Mouse (Mus musculus): ENCODE data around the gene Tada3. TPM values are rescaled to one million over a fixed set of nuclear protein-coding genes. Genes with fewer than 3 reads are reported as not detected.

Gene Tada3
- total RNA-seq, 2 experiments from 2014 or later, result 11.9 to 23.0 TPM

DNA sequence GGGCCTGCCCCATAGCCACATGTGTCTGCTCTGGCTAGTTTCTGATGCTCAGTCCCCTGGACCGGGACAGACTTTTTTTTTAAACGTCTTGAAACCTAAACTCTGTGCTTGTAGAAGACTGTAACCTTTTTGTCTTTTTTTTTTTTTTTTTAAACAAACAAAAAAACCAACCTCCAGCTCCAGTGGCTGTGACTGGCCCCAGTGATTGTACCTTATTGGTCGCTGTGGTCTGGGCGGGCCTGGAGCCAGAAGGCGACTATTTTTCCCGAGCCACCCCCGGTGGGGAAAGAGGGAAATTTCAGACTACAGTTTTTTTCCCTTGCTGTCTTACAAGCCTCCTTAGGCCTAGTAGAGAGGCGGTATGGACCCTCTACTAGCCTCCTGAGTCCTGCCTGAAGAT is 11.3 kb upstream of the Tada3 start, which contains the start of gene Ttll3:
Gene Ttll3 (plus strand): TSS at position 301 of the 400 bp plus-strand sequence.
- ATAC-seq (replicated peaks; ENCODE audit: poor library complexity), result no peak

DNA sequence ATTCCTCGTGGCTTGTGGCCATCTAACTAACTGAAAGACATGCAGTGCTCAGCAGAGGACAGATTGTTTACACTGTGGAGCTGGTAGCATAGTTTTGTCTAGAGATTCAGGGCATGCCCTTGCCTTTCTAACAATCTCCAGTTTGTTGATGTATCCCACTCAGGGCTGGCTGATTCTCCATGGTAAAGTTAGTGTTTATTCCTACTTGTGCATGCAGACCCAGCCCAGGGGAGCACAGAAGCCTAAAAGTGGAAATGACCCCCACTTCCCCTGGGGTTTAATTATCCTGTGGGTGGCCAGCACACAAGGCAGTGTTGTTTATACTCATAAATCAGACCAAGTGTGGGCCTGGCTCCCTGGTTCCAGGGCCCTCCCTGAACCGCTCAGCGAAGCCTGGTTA is 8.3 kb upstream of the Tada3 start:
- ATAC-seq (replicated peaks; ENCODE audit: poor library complexity), result no peak

DNA sequence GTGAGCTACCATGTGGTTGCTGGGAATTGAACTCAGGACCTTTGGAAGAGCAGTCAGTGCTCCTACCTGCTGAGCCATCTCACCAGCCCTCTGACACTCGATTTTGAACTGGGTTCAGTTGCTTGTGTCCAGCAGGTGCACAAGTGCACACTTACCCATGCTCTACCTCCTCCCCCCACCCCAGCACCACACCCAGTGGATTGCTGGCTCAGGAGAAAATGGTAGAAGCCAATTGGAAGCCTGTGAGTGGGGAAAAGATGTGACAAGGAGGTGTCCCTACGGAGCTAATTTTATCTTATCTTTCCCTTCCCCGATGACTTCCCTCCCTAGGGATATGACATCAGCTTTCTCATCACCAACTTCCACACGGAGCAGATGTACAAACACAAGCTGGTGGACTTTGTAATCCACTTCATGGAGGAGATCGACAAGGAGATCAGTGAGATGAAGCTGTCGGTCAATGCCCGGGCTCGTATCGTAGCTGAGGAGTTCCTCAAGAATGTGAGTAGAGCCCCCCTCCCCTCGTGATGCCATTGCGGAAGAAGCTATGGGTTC is 7.6 kb upstream of the Tada3 start:
- ATAC-seq (replicated peaks; ENCODE audit: poor library complexity), result no peak

DNA sequence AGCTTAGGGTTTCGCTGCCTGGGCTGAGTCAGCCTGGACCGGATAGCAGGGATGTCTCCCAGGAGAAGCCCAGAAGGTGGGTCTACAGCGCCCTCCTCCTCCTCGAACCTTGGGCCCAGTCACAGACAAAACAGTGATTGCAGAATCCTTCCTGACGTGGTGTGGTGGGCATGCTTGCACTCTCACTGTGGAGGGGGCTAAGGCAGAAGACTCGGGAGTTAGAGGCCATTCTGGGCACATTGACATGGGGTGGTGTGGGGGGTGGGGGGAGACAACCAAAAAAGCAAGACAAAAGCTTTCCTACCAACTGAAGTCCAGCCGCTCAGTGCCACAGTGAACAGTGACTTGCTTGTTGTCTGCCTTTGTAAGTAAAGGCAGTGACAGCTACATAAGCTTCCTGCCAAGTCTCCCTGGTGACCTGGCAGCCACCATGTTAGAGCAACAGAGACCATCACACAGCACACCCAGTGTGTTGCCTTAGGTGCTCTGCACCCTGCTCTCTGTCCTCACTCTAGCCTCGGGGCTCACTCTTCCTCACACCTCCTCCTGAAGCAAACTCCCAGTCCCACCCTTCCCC is 6.8 kb upstream of the Tada3 start:
- no peak for ATAC-seq (replicated peaks; ENCODE audit: poor library complexity)

DNA sequence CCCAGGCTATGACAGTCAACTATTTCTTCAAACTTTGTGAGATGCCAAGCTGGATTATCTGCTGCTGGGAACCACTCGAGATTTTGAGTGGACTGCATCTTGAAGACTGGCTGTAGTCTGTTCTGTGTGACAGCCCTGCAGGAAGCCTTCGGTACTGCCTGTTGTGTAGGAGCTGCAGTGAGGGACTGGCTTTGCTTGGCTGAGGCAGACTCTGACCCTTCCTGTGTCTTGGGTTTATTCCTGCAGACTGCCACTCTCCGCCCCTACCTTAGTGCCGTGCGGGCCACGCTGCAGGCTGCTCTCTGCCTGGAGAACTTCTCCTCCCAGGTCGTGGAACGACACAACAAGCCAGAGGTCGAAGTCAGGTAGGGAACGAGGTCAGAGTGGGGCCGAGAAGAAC is 2.8 kb upstream of the Tada3 start:
- no peak for ATAC-seq (replicated peaks; ENCODE audit: poor library complexity)

DNA sequence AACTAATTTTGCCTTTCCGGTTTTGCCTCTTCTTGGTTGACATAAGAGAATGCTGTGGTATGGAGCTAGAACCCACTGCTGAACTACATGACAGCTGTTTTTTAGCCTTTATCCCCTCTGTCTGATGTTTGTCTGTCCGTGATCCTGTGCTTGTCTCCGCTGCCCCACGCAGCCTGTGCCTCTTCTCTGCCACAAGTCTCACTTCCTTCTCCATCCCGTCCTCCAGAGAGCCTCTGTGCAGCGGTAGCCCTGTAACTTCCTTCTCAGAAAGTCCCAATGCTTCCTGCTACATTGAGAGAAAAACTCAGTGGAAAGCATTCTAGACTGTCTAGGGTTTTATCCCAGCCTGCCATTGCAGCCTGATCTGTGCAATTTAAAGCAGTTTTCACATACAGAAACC is 1.6 kb upstream of the Tada3 start:
- ATAC-seq (replicated peaks; ENCODE audit: poor library complexity), result peak; percentile 21; the same call in 1 of the 2 replicates

DNA sequence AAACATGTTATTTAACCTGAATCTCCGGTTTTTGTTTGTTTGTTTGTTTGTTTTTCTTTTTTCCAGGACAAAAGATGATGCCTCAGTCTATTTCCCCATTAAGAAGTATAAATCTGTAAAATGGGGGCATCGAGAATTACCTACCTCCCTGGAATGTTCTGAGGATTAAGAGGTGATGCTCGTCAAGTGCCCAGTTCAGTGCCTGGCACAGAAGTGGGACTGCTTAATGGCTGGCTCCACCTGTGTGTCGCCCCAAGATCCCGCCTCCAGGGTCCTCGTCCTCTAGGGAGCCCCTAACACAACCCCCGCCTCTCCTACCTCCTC is 549 bp downstream of the Tada3 start:
- ATAC-seq (replicated peaks; ENCODE audit: poor library complexity), result no peak

DNA sequence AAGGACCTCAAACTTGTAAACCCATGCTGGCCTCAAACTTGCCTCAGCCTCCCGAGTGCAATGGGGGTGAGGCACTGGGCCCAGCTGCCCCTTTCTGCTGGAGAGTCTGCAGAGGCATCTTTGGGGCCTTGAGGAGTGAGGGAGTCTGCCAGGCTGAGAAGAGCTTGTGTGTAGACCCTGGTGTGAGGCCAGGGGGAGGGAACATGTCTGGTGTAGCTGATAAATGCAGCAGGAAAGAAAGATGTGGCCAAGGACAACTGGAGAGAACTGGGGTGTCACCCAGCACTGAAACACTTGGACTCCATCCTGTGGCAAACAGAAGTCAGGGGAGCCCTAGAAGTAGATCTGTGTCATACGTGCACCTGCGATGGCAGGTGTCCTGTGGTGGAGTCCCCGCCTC is 4.2 kb downstream of the Tada3 start:
- peak; percentile 17 for ATAC-seq (replicated peaks; ENCODE audit: poor library complexity)

DNA sequence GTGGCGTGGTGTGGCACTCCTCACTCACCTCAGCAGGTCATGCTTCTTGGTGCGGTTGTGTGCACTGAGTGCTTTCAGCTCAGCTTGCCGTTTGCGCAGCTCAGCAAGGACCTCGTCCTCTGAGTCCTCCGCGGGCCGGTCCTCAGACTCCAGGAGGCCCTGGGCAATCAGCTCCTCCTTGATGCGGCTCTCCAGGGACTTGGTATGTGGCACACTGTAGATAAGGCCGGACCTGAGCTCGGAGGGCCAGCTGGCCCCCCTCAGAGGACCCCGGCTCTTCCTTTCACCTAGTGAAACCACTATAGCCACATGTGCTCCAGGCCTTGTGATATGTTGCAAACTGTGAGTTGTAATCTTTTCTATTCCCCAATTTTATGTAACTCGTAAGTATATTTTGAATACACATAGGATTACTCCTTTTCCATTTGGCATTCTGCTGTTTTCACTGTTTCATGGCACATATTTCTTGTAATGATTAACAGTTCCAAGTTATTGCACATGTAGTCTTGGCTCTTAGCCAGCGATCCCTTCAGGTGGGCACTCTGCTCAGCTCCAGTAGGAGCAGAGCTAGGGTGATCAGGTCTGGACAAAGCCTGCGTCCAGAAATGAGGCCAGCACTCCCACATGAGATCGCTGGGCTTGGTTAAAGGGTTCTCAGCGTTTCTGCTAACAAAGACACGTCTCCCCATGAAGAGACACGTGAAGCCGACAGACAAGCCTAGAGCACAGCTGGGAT is 7.3 kb downstream of the Tada3 start:
- ATAC-seq (replicated peaks; ENCODE audit: poor library complexity), result no peak

DNA sequence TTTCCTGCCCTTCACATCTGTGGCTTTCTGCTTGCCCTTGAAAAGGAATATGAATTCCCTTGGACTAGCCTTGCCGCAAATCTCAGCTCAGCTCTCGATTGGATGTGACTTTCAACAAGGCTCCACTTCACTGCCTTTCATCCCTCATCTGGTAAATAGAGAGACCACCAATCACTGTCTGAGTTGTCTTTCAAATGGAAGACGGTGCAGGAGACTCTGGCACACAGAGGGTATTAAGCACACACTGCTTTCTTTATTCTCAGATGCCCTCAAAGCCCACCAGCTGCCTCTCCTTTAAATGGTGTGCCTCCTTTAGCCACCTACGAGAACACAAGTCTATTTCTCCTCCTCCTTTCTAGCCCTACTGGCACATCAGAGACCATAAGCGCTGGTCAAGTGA is 9.1 kb downstream of the Tada3 start:
- no peak for ATAC-seq (replicated peaks; ENCODE audit: poor library complexity)

DNA sequence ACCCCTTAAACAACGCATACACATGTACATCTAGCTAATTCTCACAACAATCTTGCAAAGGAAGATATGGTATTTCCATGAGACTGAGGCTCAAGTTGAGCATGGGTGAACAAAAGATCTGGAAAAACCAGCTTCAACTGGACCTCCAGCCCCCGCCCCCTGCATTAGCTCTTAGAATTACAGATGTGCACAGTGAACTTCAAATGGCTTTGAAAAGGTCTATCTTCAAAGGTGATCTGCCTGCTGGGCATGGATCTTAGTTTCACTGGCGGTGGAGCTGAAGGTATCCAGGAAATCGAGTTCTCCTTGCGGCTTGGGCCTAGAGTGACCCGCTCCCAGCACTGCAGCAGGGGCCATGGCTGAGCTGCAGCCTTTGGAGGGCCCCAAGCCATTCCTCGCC is 9.6 kb downstream of the Tada3 start:
- no peak for ATAC-seq (replicated peaks; ENCODE audit: poor library complexity)

DNA sequence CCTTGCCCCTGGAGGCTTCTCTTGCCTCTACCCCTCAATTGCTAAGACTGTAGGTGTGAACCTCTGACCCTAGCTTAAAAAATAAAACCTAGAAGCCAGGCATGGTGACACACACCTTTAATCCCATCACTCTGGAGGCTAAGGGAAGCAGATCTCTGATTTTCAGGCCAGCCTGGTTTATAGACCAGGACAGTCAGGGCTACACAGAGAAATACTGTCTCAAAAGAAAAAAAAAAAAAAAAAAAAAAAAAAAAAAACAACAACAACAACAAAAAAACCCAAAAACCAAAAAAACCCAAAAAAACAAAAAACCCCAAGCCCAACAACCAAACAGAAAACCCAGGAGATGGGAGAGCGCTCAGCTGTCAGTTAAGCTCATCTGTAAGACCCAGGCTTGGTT is 10.1 kb downstream of the Tada3 start:
- no peak for ATAC-seq (replicated peaks; ENCODE audit: poor library complexity)

DNA sequence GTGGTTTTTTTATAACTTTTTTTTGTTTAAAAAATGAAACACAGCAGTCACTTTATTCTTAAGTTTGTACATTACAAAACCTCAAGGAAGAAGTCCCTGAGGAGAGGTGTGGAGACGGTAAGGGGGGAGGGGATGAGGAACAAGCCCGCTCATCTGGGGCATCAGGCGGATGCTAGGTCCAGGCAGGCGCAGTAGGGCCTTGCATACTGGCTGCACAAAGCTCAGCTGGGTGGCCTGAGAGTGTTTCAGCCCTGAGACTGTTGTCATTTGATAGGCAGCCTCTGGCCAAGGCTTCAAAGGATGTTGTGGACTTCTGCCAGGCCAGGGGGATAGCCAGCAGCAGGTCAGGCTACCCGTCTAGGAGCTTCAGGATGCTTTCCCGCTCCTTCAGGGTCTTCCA is 11.0 kb downstream of the Tada3 start:
- ATAC-seq (replicated peaks; ENCODE audit: poor library complexity), result no peak

DNA sequence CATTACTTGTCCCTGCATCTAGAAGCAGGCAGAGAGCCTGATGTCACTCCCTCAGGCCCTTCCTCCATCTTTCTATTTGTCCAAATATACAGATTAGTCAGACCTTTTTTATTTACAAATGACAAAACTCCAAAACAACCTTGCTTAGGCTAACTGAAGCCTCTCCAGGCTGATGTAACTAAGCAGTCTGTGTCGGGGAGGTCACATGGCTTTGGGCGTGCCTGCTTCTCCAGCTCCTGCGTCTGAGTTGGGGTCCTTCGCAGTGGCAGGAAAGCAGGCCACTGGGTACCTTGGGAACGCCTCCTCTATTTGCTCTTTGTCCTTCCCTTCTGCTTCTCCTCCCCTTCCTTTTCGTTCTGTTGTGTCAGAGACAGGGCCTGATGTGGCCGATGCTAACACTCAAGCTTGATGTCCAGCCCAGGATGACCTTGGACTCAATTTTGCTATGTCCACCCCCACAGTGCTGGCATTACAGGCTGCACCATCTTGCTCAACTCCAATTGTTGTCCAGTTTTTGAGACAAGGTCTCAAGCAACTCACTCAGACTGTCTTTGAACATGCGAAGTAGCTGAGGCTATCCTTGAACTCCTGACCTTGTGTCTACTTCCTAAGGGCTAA is 13.1 kb downstream of the Tada3 start:
- no peak for ATAC-seq (replicated peaks; ENCODE audit: poor library complexity)

DNA sequence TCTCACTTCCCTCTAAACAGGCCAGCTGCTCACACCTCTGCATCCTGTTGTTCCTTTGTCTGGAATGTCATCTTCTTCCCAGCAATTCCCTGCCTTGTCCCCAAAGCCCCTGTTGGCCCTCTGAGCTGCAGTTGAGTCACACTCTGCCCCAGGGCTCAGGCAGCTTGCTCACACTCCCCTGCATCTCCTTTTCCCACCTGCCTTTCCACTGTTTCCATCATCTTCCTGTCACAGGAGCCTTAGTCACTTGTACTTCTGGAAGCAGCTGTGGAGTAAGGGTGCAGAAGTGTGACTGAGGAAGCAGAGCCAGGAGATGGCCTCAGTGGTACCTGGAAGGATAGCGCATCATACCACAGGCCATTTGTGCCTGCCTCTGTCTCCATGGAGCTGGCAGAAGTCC is 15.4 kb downstream of the Tada3 start:
- ATAC-seq (replicated peaks; ENCODE audit: poor library complexity), result no peak

DNA sequence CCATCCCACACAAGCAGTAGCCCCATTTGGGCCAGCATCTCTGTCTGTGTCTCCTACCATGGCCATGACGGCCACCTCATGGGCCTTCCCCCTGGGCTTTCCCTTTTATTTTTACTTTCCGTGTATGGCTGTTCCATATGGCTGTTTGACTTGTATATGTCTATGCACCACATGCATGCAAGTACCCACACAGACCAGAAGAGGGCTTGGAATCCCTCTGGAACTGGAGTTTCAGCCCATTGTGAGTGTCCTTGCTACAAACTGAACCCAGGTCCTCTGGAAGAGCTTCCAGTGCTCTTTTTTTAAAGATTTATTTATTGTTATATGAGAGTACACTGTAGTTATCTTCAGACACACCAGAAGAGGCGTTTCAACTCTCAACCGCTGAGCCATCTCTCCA is 16.2 kb downstream of the Tada3 start:
- no peak for ATAC-seq (replicated peaks; ENCODE audit: poor library complexity)

DNA sequence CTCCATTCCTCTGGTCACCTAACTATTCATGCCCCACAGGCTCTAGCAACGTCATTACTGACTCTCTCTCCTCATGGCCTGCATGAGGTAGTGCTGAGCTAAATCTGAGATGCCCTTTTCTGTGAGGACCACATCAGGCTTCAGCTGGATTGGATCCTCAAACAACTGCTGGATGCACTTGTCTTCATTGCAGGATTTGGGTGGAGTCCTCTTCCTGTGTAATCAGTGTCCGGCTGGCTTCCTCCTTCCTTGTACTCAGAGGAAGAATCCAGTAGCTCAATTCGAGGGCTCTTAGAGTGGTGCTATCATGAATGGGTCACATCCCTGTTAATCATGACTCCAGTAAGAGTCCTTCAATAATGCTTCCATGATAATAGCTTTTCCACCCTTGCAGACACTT is 24.0 kb downstream of the Tada3 start:
- ATAC-seq (replicated peaks; ENCODE audit: poor library complexity), result no peak

DNA sequence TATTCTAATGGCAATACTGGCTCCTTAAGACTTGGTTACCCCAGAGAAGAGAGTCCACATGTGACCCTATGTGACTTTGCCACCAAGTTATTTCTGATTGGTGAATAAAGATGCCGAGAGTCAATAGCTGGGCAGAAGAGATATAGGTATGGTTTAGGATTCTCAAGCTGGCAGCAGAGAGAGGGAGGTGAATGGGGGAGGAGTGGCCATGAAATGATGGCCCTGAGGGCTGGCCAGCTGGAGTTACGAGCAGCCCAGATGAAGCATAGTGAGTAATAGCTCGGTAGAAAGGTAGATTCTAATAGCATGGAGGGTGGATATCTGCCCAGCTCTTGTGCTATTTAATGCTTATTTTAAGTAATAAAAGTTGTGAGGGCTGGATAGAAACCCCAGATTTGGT is 24.9 kb downstream of the Tada3 start:
- no peak for ATAC-seq (replicated peaks; ENCODE audit: poor library complexity)

DNA sequence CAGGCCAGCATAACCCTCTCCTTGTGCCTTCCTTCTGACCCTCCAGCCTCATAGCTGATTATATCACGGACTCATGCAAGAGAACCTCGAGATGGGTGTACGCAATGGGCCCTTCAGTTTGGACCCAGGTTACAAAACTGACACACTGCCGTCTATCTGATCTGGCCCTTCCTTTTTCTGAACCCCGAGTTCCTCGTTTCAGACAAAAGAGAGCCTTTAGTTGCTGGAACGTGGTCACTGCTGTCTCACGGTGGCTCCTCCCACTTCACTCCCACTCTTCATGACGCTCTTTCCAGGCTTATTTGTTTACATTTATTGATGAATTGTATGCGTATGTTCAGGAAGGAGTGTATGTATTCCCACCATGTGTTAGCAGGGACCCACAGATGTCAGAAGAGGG is 26.0 kb downstream of the Tada3 start:
- ATAC-seq (replicated peaks; ENCODE audit: poor library complexity), result peak; percentile 83

DNA sequence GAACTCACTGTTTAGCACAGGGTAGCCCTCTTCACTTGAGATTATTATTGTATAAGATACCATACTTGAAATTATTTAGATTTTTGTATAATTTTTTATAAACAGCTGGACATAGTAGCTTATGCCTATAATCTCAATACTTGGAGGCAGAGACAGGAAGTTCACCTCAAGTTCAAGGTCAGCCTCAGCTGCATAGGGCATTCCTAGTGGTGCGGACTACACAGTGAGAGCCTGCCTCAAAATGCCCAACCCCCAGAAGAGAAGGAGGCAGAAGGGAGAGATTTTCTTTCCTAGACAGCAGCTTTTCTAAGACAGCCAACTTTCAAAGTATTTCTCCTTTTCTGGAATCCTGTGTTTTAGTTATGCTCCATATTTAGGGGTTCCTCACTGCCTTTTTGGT is 26.5 kb downstream of the Tada3 start:
- no peak for ATAC-seq (replicated peaks; ENCODE audit: poor library complexity)

DNA sequence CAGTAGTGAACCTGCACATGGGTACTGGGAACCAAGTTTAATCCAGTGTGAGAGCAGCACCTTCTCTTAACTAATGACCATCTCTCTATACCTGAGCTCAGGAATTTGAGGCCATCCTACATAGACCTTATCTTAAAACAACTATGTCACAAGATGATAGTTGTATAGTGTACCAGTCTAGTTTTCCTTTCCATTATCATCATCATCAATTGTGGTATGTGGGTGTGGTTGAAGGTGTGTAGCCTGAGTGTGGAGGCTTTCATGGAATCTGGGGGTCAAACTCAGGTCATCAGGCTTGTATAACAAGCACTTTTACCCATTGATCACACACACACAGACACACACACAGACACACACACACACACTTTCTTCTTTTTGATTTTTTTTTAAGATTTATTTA is 27.1 kb downstream of the Tada3 start:
- ATAC-seq (replicated peaks; ENCODE audit: poor library complexity), result no peak

DNA sequence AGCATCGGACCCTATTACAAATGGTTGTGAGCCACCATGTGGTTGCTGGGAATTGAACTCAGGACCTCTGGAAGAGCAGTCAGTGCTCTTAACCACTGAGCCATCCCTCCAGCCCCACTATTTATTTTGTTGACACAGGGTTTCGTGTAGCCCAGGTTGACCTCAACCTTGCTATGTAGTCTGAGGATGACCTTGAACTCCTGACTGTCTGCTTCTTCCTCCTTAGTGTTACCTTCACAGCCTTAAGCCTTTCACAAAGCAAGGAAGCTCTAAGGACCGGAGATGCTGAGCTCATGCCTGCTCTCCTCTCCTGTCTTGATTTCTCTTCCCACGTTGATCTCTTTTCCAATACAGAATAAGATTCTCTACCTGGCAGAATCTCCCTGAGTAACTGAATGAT is 30.8 kb downstream of the Tada3 start:
- no peak for ATAC-seq (replicated peaks; ENCODE audit: poor library complexity)
